Mouse (Mus musculus): ENCODE measurements at regions not wholly inside any gene's neighbourhood (a gene's known extent, or its start where the extent isn't known, plus 50 kb on each side); places are given as distances from the start of the nearest gene placed in this dataset.

- peak in 1 of 2 experiments; percentile 9 for DNase-seq (ENCODE audit: low spot score in 2 of 2)
These were observed 54.4 kb upstream of the 9630041A04Rik start for GRCm38 (mm10) chr9:101807249-101807648.

- no peak for DNase-seq (ENCODE audit: low spot score in 2 of 2)
These were observed 64.9 kb upstream of the 9630041A04Rik start for GRCm38 (mm10) chr9:101796718-101797117.

- DNase-seq (ENCODE audit: low spot score in 2 of 2), result no peak
These were observed 65.6 kb upstream of the 9630041A04Rik start for GRCm38 (mm10) chr9:101796063-101796462.

- DNase-seq (ENCODE audit: low spot score in 2 of 2), result no peak
These were observed 66.2 kb upstream of the 9630041A04Rik start for GRCm38 (mm10) chr9:101795436-101795835.

GRCm38 (mm10) chr9:101790936-101791335 lies 70.7 kb upstream of the 9630041A04Rik start:
- no peak for DNase-seq (ENCODE audit: low spot score in 2 of 2)

GRCm38 (mm10) chr9:101740949-101741605 lies 120.6 kb upstream of the 9630041A04Rik start:
- DNase-seq (ENCODE audit: low spot score in 2 of 2), result no peak

- DNase-seq (ENCODE audit: low spot score in 2 of 2), result no peak
These were observed 122.3 kb upstream of the 9630041A04Rik start for GRCm38 (mm10) chr9:101739322-101739721.

GRCm38 (mm10) chr9:101734271-101734670 lies 127.4 kb upstream of the 9630041A04Rik start:
- DNase-seq (ENCODE audit: low spot score in 2 of 2), result no peak

- DNase-seq (ENCODE audit: low spot score in 2 of 2), result no peak
These were observed 127.9 kb upstream of the 9630041A04Rik start for GRCm38 (mm10) chr9:101733611-101734225.

GRCm38 (mm10) chr9:101730136-101730535 lies 131.5 kb upstream of the 9630041A04Rik start:
- DNase-seq (ENCODE audit: low spot score in 2 of 2), result no peak

GRCm38 (mm10) chr9:101717911-101718310 lies 143.7 kb upstream of the 9630041A04Rik start:
- no peak for DNase-seq (ENCODE audit: low spot score in 2 of 2)

GRCm38 (mm10) chr9:101716326-101716725 lies 145.3 kb upstream of the 9630041A04Rik start:
- DNase-seq (ENCODE audit: low spot score in 2 of 2), result no peak

- DNase-seq (ENCODE audit: low spot score in 2 of 2), result no peak
These were observed 146.8 kb upstream of the 9630041A04Rik start for GRCm38 (mm10) chr9:101714805-101715204.

GRCm38 (mm10) chr9:101710611-101711071 lies 151.0 kb upstream of the 9630041A04Rik start:
- no peak for DNase-seq (ENCODE audit: low spot score in 2 of 2)

- no peak for DNase-seq (ENCODE audit: low spot score in 2 of 2)
These were observed 161.3 kb upstream of the 9630041A04Rik start for GRCm38 (mm10) chr9:101700368-101700767.

- no peak for DNase-seq (ENCODE audit: low spot score in 2 of 2)
These were observed 167.6 kb upstream of the 9630041A04Rik start for GRCm38 (mm10) chr9:101694054-101694453.

- no peak for DNase-seq (ENCODE audit: low spot score in 2 of 2)
These were observed 170.3 kb upstream of the 9630041A04Rik start for GRCm38 (mm10) chr9:101691336-101691735.

GRCm38 (mm10) chr9:101690916-101691315 lies 170.7 kb upstream of the 9630041A04Rik start:
- no peak for DNase-seq (ENCODE audit: low spot score in 2 of 2)

GRCm38 (mm10) chr9:101690402-101690861 lies 171.2 kb upstream of the 9630041A04Rik start:
- DNase-seq (ENCODE audit: low spot score in 2 of 2), result no peak

- DNase-seq (ENCODE audit: low spot score in 2 of 2), result peak; percentile 87 to 90
These were observed 171.9 kb upstream of the 9630041A04Rik start for GRCm38 (mm10) chr9:101689532-101690401.

- DNase-seq (ENCODE audit: low spot score in 2 of 2), result no peak
These were observed 174.4 kb upstream of the 9630041A04Rik start for GRCm38 (mm10) chr9:101687226-101687625.

- no peak for DNase-seq (ENCODE audit: low spot score in 2 of 2)
These were observed 184.1 kb upstream of the 9630041A04Rik start for GRCm38 (mm10) chr9:101677563-101677962.

Data from right cerebral cortex, postnatal 36 days (tissue).